Mouse (Mus musculus): Measurements from ENCODE around the gene Olfr237-ps1. TPM values are rescaled to one million over a fixed set of nuclear protein-coding genes. Genes with fewer than 3 reads are reported as not detected.

The Olfr237-ps1 gene
- not detected for polyA plus RNA-seq (2015; fragmentation: Illumina TruSeq; extraction: RNeasy Lipid Tissue Mini Kit (QIAGEN cat#74804); ENCODE audit: insufficient read depth, low read depth, low replicate concordance)

GRCm38 (mm10) chr6:43146267-43146666, at the start of gene Olfr237-ps1:
TSS of gene Olfr237-ps1 (plus strand) at chr6:43146567.

DNA sequence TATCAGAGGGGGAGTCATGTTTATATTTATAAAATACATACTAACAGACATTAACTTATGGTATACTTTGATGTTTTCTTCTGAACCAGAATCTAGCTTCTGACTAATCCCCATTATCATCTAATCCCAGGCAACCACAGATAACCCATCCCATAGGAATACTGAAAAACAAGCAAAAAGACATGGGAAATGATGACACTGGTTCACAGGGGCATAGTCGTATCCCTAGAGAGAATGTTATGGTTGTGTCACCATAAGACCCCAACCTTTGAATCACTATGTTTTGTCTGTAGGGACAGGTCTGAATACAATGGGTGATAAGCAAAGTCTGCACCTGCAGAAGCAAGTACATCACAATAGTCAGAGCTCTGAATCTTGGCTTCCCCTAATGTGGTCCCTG, 40.3 kb upstream of the Olfr237-ps1 start, which contains the start of gene Olfr441:
TSS of gene Olfr441 (plus strand) at position 301 of the 400 bp plus-strand sequence.

GRCm38 (mm10) chr6:43162982-43163381, 16.6 kb downstream of the Olfr237-ps1 start, which contains the start of gene Olfr437:
TSS of gene Olfr437 (plus strand) at chr6:43163282.

DNA sequence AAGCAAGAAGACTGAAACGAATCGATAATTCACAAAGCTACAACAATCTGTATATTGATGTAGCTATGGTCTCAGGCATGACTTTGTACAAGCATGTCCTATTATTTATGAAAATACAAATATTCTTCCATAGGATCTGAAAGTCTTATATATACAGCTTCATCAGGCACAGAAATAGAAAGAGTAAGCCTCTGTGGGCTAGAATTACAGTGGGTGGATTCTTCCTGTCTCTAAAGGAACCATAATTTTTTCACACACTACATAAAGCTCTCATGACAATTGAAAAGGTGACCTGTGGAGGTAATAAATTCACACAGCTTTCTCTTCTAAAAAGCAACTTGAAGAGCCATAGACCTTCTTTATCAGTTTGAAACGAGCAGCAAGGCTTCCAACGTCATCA, 25.5 kb downstream of the Olfr237-ps1 start, which contains the start of gene Olfr13:
TSS of gene Olfr13 (plus strand) at position 301 of the 400 bp plus-strand sequence.

GRCm38 (mm10) chr6:43196781-43197180, 50.4 kb downstream of the Olfr237-ps1 start, which contains the start of gene Olfr435:
TSS of gene Olfr435 (plus strand) at chr6:43197146.

Other genes with a start within 250 kb of the Olfr237-ps1 start
- gene Olfr447, start 237.7 kb upstream of the Olfr237-ps1 start, polyA plus RNA-seq (2015; fragmentation: Illumina TruSeq; extraction: RNeasy Lipid Tissue Mini Kit (QIAGEN cat#74804); ENCODE audit: insufficient read depth, low read depth, low replicate concordance), result not detected
- gene Olfr446, start 225.2 kb upstream of the Olfr237-ps1 start, polyA plus RNA-seq (2015; fragmentation: Illumina TruSeq; extraction: RNeasy Lipid Tissue Mini Kit (QIAGEN cat#74804); ENCODE audit: insufficient read depth, low read depth, low replicate concordance), result not detected
- gene Olfr444, start 197.5 kb upstream of the Olfr237-ps1 start, polyA plus RNA-seq (2015; fragmentation: Illumina TruSeq; extraction: RNeasy Lipid Tissue Mini Kit (QIAGEN cat#74804); ENCODE audit: insufficient read depth, low read depth, low replicate concordance), result not detected
- not detected for gene Olfr441, start 40.2 kb upstream of the Olfr237-ps1 start, polyA plus RNA-seq (2015; fragmentation: Illumina TruSeq; extraction: RNeasy Lipid Tissue Mini Kit (QIAGEN cat#74804); ENCODE audit: insufficient read depth, low read depth, low replicate concordance)
- gene Olfr437, start 16.7 kb downstream of the Olfr237-ps1 start, polyA plus RNA-seq (2015; fragmentation: Illumina TruSeq; extraction: RNeasy Lipid Tissue Mini Kit (QIAGEN cat#74804); ENCODE audit: insufficient read depth, low read depth, low replicate concordance), result not detected
- gene Olfr13, start 25.6 kb downstream of the Olfr237-ps1 start, polyA plus RNA-seq (2015; fragmentation: Illumina TruSeq; extraction: RNeasy Lipid Tissue Mini Kit (QIAGEN cat#74804); ENCODE audit: insufficient read depth, low read depth, low replicate concordance), result not detected
- not detected for gene Olfr435, start 50.6 kb downstream of the Olfr237-ps1 start, polyA plus RNA-seq (2015; fragmentation: Illumina TruSeq; extraction: RNeasy Lipid Tissue Mini Kit (QIAGEN cat#74804); ENCODE audit: insufficient read depth, low read depth, low replicate concordance)
- gene Olfr434, start 66.5 kb downstream of the Olfr237-ps1 start, polyA plus RNA-seq (2015; fragmentation: Illumina TruSeq; extraction: RNeasy Lipid Tissue Mini Kit (QIAGEN cat#74804); ENCODE audit: insufficient read depth, low read depth, low replicate concordance), result not detected
- gene Olfr47, start 85.0 kb downstream of the Olfr237-ps1 start, polyA plus RNA-seq (2015; fragmentation: Illumina TruSeq; extraction: RNeasy Lipid Tissue Mini Kit (QIAGEN cat#74804); ENCODE audit: insufficient read depth, low read depth, low replicate concordance), result not detected
- gene Arhgef5, start 119.0 kb downstream of the Olfr237-ps1 start, polyA plus RNA-seq (2015; fragmentation: Illumina TruSeq; extraction: RNeasy Lipid Tissue Mini Kit (QIAGEN cat#74804); ENCODE audit: insufficient read depth, low read depth, low replicate concordance), result 12.4 TPM
- not detected for gene Nobox, start 163.0 kb downstream of the Olfr237-ps1 start, polyA plus RNA-seq (2015; fragmentation: Illumina TruSeq; extraction: RNeasy Lipid Tissue Mini Kit (QIAGEN cat#74804); ENCODE audit: insufficient read depth, low read depth, low replicate concordance)